Mouse (Mus musculus): ENCODE data around the gene Ulk3.

DNA sequence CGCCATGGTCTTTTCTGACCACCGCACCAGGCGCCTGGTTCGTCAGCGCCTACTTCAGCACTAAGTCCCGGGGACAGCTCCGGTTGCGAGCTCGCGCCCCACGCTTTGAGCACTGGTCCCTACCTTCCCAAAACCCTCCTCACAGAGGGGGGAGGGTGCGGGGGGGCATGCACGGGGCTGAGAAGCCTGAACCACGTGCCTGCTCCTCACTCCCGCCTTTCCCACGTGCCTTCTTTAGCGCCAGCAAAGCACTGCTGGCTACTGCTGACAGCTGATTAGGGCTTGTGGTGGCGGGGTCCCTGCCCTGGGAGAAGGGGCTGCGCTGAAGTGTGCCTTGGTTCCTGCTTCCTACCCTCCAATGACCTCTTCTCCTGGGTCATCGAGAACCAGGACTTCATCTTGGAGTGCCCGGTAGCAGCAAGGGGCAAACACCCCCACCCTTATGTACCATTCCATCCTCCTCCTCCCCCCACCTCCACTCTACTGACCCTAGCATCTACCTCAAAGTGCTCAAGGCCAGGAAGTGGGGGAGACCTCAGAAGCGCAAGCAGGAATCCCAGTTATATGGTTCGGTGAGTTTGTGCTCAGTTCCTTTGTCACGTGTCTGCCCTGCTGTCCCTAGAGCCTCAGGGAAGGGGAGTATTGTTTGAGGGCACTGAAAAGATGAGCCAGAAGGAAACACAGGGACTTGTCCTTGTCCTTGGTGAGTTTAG is 17.0 kb downstream of the Ulk3 start, which contains the start of gene Cplx3:
- TF ChIP-seq CTCF (IDR thresholded peaks at IDR 0.05; ENCODE audit: low read depth, low read length), result no peak
- TF ChIP-seq TAL1 (conservative IDR thresholded peaks at IDR 0.05; ENCODE audit: low read depth, low read length), result no peak

All from G1E (cell line).